Mouse (Mus musculus): ENCODE results near the gene Medag.

GRCm38 (mm10) chr5:149367544-149368466 is 43.7 kb upstream of the Medag start:
- no peak for TF ChIP-seq CTCF (IDR thresholded peaks at IDR 0.05; ENCODE audit: extremely low read depth, insufficient read depth, insufficient read length, insufficient replicate concordance)
- TF ChIP-seq POLR2A (IDR thresholded peaks at IDR 0.05; ENCODE audit: low read depth, low read length) = no peak

Data from spleen, adult 2 months (tissue).